Mouse (Mus musculus): ENCODE results near the gene Scamp3. TPM values are rescaled to one million over a fixed set of nuclear protein-coding genes. Genes with fewer than 3 reads are reported as not detected.

Gene Scamp3
- polyA plus RNA-seq (2015; fragmentation: Nextera tagmentation; extraction: Ambion mirVana): 108 and 109 TPM in 2 replicates

GRCm38 (mm10) chr3:89177242-89178106, at the start of gene Scamp3:
Gene Scamp3, plus strand, starts transcription at chr3:89177473.
- peak within 1 kb of the TSS; percentile 78 for H3K27ac ChIP-seq (replicated peaks)
- peak within 1 kb of the TSS; percentile 81 for H3K4me3 ChIP-seq (replicated peaks)
- H3K27me3 ChIP-seq: no peaks in the 10 kb centered on the region
- peaks cover 17% of the 10 kb centered on the region for H3K4me1 ChIP-seq
- H3K4me2 ChIP-seq (replicated peaks): peak within 1 kb of the TSS; percentile 76
- no peaks in the 10 kb centered on the region for H3K9me3 ChIP-seq (replicated peaks)
- peaks cover 79% of the 10 kb centered on the region for H3K36me3 ChIP-seq
- under 1% methylated on average over 43 of the region's 43 CpGs for WGBS
- peak; percentile 94 for ATAC-seq (ENCODE audit: insufficient number of reproducible peaks, low FRiP score, low TSS enrichment, low read depth)
- H3K9ac ChIP-seq: peak within 1 kb of the TSS; percentile 78

GRCm38 (mm10) chr3:89129908-89130307, 47.4 kb upstream of the Scamp3 start:
- Histone ChIP-seq H3K4me2 (replicated peaks) (no peak overlapping the region), H3K9me3 (replicated peaks) (no peaks in the 10 kb centered on the region), H3K9ac (no peak overlapping the region), H3K4me1 (0 out of 2 replicates have a peak, but pooled peaks cover 6% of the 10 kb centered on the region), H3K27me3 (0 out of 2 replicates have a peak, but pooled peaks cover 4% of the 10 kb centered on the region), H3K27ac (replicated peaks) (no peak overlapping the region), H3K4me3 (replicated peaks) (no peak overlapping the region), H3K36me3 (no peaks in the 10 kb centered on the region)
- no peak for ATAC-seq (ENCODE audit: insufficient number of reproducible peaks, low FRiP score, low TSS enrichment, low read depth)
- WGBS: 78% methylated on average over 3 of the region's 3 CpGs

- no peaks in the 10 kb centered on the region for H3K36me3 ChIP-seq
- 0 out of 2 replicates have a peak, but pooled peaks cover 6% of the 10 kb centered on the region for H3K4me1 ChIP-seq
- no peak overlapping the region for H3K27ac ChIP-seq (replicated peaks)
- H3K9ac ChIP-seq: no peak overlapping the region
- H3K4me3 ChIP-seq (replicated peaks): peak overlapping the region; percentile 37
- ATAC-seq (ENCODE audit: insufficient number of reproducible peaks, low FRiP score, low TSS enrichment, low read depth): no peak
- peak overlapping the region; percentile 59 for H3K4me2 ChIP-seq (replicated peaks)
- 0 out of 2 replicates have a peak, but pooled peaks cover 4% of the 10 kb centered on the region for H3K27me3 ChIP-seq
- 22% methylated on average over 4 of the region's 4 CpGs for WGBS
- H3K9me3 ChIP-seq (replicated peaks): no peaks in the 10 kb centered on the region
These were observed 45.5 kb upstream of the Scamp3 start for GRCm38 (mm10) chr3:89131816-89132215.

- Histone ChIP-seq H3K27me3 (0 out of 2 replicates have a peak, but pooled peaks cover 4% of the 10 kb centered on the region), H3K9ac (0 out of 2 replicates have a peak overlapping the region, but pooled peaks have one; percentile 12)
These were observed 44.8 kb upstream of the Scamp3 start for GRCm38 (mm10) chr3:89132285-89133062.

GRCm38 (mm10) chr3:89133063-89133450, 44.2 kb upstream of the Scamp3 start:
- H3K9ac ChIP-seq: no peak overlapping the region
- no peak overlapping the region for H3K4me3 ChIP-seq (replicated peaks)
- no peak overlapping the region for H3K4me2 ChIP-seq (replicated peaks)
- 0 out of 2 replicates have a peak, but pooled peaks cover 6% of the 10 kb centered on the region for H3K4me1 ChIP-seq
- 79% methylated on average over 7 of the region's 7 CpGs for WGBS
- ATAC-seq (ENCODE audit: insufficient number of reproducible peaks, low FRiP score, low TSS enrichment, low read depth): no peak
- no peak overlapping the region for H3K27ac ChIP-seq (replicated peaks)
- no peaks in the 10 kb centered on the region for H3K9me3 ChIP-seq (replicated peaks)
- 0 out of 2 replicates have a peak, but pooled peaks cover 4% of the 10 kb centered on the region for H3K27me3 ChIP-seq
- H3K36me3 ChIP-seq: no peaks in the 10 kb centered on the region

More at GRCm38 (mm10) chr3:89132285-89133062, 44.8 kb upstream of the Scamp3 start:
- Histone ChIP-seq H3K4me3 (replicated peaks) (peak overlapping the region; percentile 37), H3K4me1 (0 out of 2 replicates have a peak, but pooled peaks cover 6% of the 10 kb centered on the region), H3K4me2 (replicated peaks) (peak overlapping the region; percentile 59), H3K9me3 (replicated peaks) (no peaks in the 10 kb centered on the region), H3K27ac (replicated peaks) (no peak overlapping the region), H3K36me3 (no peaks in the 10 kb centered on the region)
- ATAC-seq (ENCODE audit: insufficient number of reproducible peaks, low FRiP score, low TSS enrichment, low read depth): peak; percentile 19; the same call in 1 of the 2 replicates
- WGBS: 14% methylated on average over 30 of the region's 30 CpGs

- H3K9ac ChIP-seq: no peak overlapping the region
- H3K36me3 ChIP-seq: no peaks in the 10 kb centered on the region
- no peak for ATAC-seq (ENCODE audit: insufficient number of reproducible peaks, low FRiP score, low TSS enrichment, low read depth)
- no peak overlapping the region for H3K27ac ChIP-seq (replicated peaks)
- no peak overlapping the region for H3K4me3 ChIP-seq (replicated peaks)
- H3K4me2 ChIP-seq (replicated peaks): no peak overlapping the region
- H3K27me3 ChIP-seq: 0 out of 2 replicates have a peak, but pooled peaks cover 4% of the 10 kb centered on the region
- H3K9me3 ChIP-seq (replicated peaks): no peaks in the 10 kb centered on the region
- WGBS: 81% methylated on average over 1 of the region's 1 CpGs
- H3K4me1 ChIP-seq: 0 out of 2 replicates have a peak, but pooled peaks cover 6% of the 10 kb centered on the region
These were observed 43.5 kb upstream of the Scamp3 start for GRCm38 (mm10) chr3:89133752-89134151.

GRCm38 (mm10) chr3:89135958-89136357, 41.3 kb upstream of the Scamp3 start, which contains the start of gene Pklr:
Gene Pklr, plus strand, starts transcription at chr3:89136142.
- H3K36me3 ChIP-seq: no peaks in the 10 kb centered on the region
- H3K27me3 ChIP-seq: 0 out of 2 replicates have a peak, but pooled peaks cover 4% of the 10 kb centered on the region
- H3K27ac ChIP-seq (replicated peaks): no peak within 1 kb of the TSS
- no peak within 1 kb of the TSS for H3K4me2 ChIP-seq (replicated peaks)
- H3K9ac ChIP-seq: no peak within 1 kb of the TSS
- H3K9me3 ChIP-seq (replicated peaks): no peaks in the 10 kb centered on the region
- ATAC-seq (ENCODE audit: insufficient number of reproducible peaks, low FRiP score, low TSS enrichment, low read depth): no peak
- no peak within 1 kb of the TSS for H3K4me3 ChIP-seq (replicated peaks)
- H3K4me1 ChIP-seq: 0 out of 2 replicates have a peak, but pooled peaks cover 6% of the 10 kb centered on the region
- 53% methylated on average over 3 of the region's 3 CpGs for WGBS

GRCm38 (mm10) chr3:89136365-89136764, 40.9 kb upstream of the Scamp3 start:
- no peaks in the 10 kb centered on the region for H3K9me3 ChIP-seq (replicated peaks)
- no peak for ATAC-seq (ENCODE audit: insufficient number of reproducible peaks, low FRiP score, low TSS enrichment, low read depth)
- whole genome bisulfite sequencing: 41% methylated on average over 9 of the region's 9 CpGs

GRCm38 (mm10) chr3:89144821-89145220, 32.5 kb upstream of the Scamp3 start:
- H3K4me2 ChIP-seq (replicated peaks): no peak overlapping the region
- no peak overlapping the region for H3K27ac ChIP-seq (replicated peaks)
- peaks cover 9% of the 10 kb centered on the region; the same call in 1 of the 2 replicates for H3K4me1 ChIP-seq
- no peaks in the 10 kb centered on the region for H3K36me3 ChIP-seq
- peaks cover 27% of the 10 kb centered on the region for H3K27me3 ChIP-seq
- no peaks in the 10 kb centered on the region for H3K9me3 ChIP-seq (replicated peaks)
- no peak overlapping the region for H3K4me3 ChIP-seq (replicated peaks)
- 67% methylated on average over 10 of the region's 10 CpGs for WGBS
- H3K9ac ChIP-seq: no peak overlapping the region
- ATAC-seq (ENCODE audit: insufficient number of reproducible peaks, low FRiP score, low TSS enrichment, low read depth): no peak

More at GRCm38 (mm10) chr3:89136365-89136764, 40.9 kb upstream of the Scamp3 start:
- H3K4me2 ChIP-seq (replicated peaks): no peak overlapping the region
- H3K27ac ChIP-seq (replicated peaks): no peak overlapping the region
- H3K27me3 ChIP-seq: 0 out of 2 replicates have a peak, but pooled peaks cover 4% of the 10 kb centered on the region
- no peaks in the 10 kb centered on the region for H3K36me3 ChIP-seq
- H3K4me1 ChIP-seq: 0 out of 2 replicates have a peak, but pooled peaks cover 6% of the 10 kb centered on the region
- H3K9ac ChIP-seq: no peak overlapping the region
- no peak overlapping the region for H3K4me3 ChIP-seq (replicated peaks)

- H3K4me2 ChIP-seq (replicated peaks): no peak overlapping the region
- H3K9me3 ChIP-seq (replicated peaks): no peaks in the 10 kb centered on the region
- H3K36me3 ChIP-seq: no peaks in the 10 kb centered on the region
- peaks cover 9% of the 10 kb centered on the region; the same call in 1 of the 2 replicates for H3K4me1 ChIP-seq
- no peak overlapping the region for H3K27ac ChIP-seq (replicated peaks)
- H3K9ac ChIP-seq: no peak overlapping the region
- H3K27me3 ChIP-seq: peaks cover 33% of the 10 kb centered on the region
- no peak for ATAC-seq (ENCODE audit: insufficient number of reproducible peaks, low FRiP score, low TSS enrichment, low read depth)
- WGBS: 22% methylated on average over 8 of the region's 8 CpGs
- no peak overlapping the region for H3K4me3 ChIP-seq (replicated peaks)
These were observed 31.7 kb upstream of the Scamp3 start for GRCm38 (mm10) chr3:89145566-89145965.

All from embryonic facial prominence, embryonic 15.5 days (tissue).